Mouse (Mus musculus) liver, postnatal 0 days (tissue): ENCODE measurements around the gene Ppp1r12a.

Source experiments
- CTCF ChIP-seq: sonication (generic); IDR thresholded peaks from 2 replicates; pipeline ENCODE4 v1.5.1; 2016; ENCODE audit warnings: antibody characterized with exemption, low read depth
- EP300 ChIP-seq: IDR thresholded peaks from 2 replicates; pipeline ENCODE4 v1.6.1; 2016; ENCODE audit warnings: antibody characterized with exemption, low read depth, mild to moderate bottlenecking

GRCm38 (mm10) chr10:108133253-108133652 lies 28.7 kb upstream of the Ppp1r12a start:
- no peak for TF ChIP-seq EP300
- TF ChIP-seq CTCF: no peak
